8 mouse cellular contexts compared by ENCODE assay signal in genomic region chr9:20878710-20879065, GRCm38 (mm10). TPM values are rescaled to one million over a fixed set of nuclear protein-coding genes. Genes with fewer than 3 reads are reported as not detected.
DNase-seq lines count a peak whose midpoint lies in the region; ATAC-seq and TF ChIP-seq lines count a peak whose summit lies in the region.

No protein-coding gene starts in this region.

- H3K4me3 ChIP-seq in left cerebral cortex, adult 2 months, result peak overlapping the region; percentile 50
- peak overlapping the region; percentile 55 for H3K4me3 ChIP-seq in brown adipose tissue, adult 24 weeks (ENCODE audit: insufficient read depth, low read depth, low read length)
- peak overlapping the region; percentile 48 for H3K4me3 ChIP-seq in forebrain, embryonic 15.5 days
- H3K4me3 ChIP-seq in limb, embryonic 15.5 days, result peak overlapping the region; percentile 49
- peak overlapping the region; percentile 67 for H3K4me3 ChIP-seq in small intestine, adult 2 months (ENCODE audit: low read depth, low read length)

- H3K9me3 ChIP-seq in forebrain, embryonic 15.5 days, result no peaks in the 10 kb centered on the region
- no peaks in the 10 kb centered on the region for H3K9me3 ChIP-seq in limb, embryonic 15.5 days

- H3K36me3 ChIP-seq in forebrain, embryonic 15.5 days, result no peaks in the 10 kb centered on the region
- no peaks in the 10 kb centered on the region for H3K36me3 ChIP-seq in limb, embryonic 15.5 days
- no peaks in the 10 kb centered on the region for H3K36me3 ChIP-seq in small intestine, adult 2 months (ENCODE audit: control insufficient read depth, insufficient read depth, low read length)

- peak; percentile 9; the same call in 1 of the 2 replicates for ATAC-seq in forebrain, embryonic 15.5 days (replicated peaks)
- ATAC-seq in limb, embryonic 15.5 days (ENCODE audit: insufficient number of reproducible peaks, low FRiP score, low TSS enrichment, low read depth), result no peak

- H3K27me3 ChIP-seq in forebrain, embryonic 15.5 days, result no peaks in the 10 kb centered on the region
- H3K27me3 ChIP-seq in limb, embryonic 15.5 days, result no peaks in the 10 kb centered on the region
- no peaks in the 10 kb centered on the region for H3K27me3 ChIP-seq in small intestine, adult 2 months (ENCODE audit: control insufficient read depth, insufficient read depth, low read length)

- DNase-seq in left cerebral cortex, adult 2 months (ENCODE audit: extremely low spot score in 1 of 2, low spot score in 2 of 2), result no peak
- no peak for DNase-seq in left cerebral cortex, adult 9 months (ENCODE audit: low spot score in 2 of 2)
- no peak for DNase-seq in left cerebral cortex, adult 18-20 months (ENCODE audit: low spot score in 2 of 2)
- no peak for DNase-seq in adrenal gland, postnatal 14 days

- H3K27ac ChIP-seq in left cerebral cortex, adult 2 months, result peak overlapping the region; percentile 94
- H3K27ac ChIP-seq in brown adipose tissue, adult 24 weeks (replicated peaks; ENCODE audit: low read depth, low read length), result peak overlapping the region; percentile 56
- H3K27ac ChIP-seq in forebrain, embryonic 15.5 days (replicated peaks), result peak overlapping the region; percentile 94
- peak overlapping the region; percentile 94 for H3K27ac ChIP-seq in limb, embryonic 15.5 days
- peak overlapping the region; percentile 90 for H3K27ac ChIP-seq in small intestine, adult 2 months (ENCODE audit: insufficient read depth, low read depth, low read length)

- TF ChIP-seq POLR2A in small intestine, adult 2 months (IDR thresholded peaks at IDR 0.05; ENCODE audit: low read depth, low read length), result no peak

- TF ChIP-seq CTCF in left cerebral cortex, adult 2 months (IDR thresholded peaks at IDR 0.05), result no peak
- TF ChIP-seq CTCF in small intestine, adult 2 months (IDR thresholded peaks at IDR 0.05; ENCODE audit: extremely low read depth, insufficient read length, insufficient replicate concordance, low read depth, low read length), result no peak

- peak overlapping the region; percentile 62 for H3K4me2 ChIP-seq in forebrain, embryonic 15.5 days (replicated peaks)
- peak overlapping the region; percentile 84 for H3K4me2 ChIP-seq in limb, embryonic 15.5 days

- WGBS in forebrain, embryonic 15.5 days, result 22% methylated on average over 10 of the region's 10 CpGs
- WGBS in limb, embryonic 15.5 days, result 20% methylated on average over 10 of the region's 10 CpGs
- WGBS in small intestine, adult 2 months, result 16% methylated on average over 10 of the region's 10 CpGs

- H3K4me1 ChIP-seq in brown adipose tissue, adult 24 weeks (ENCODE audit: control insufficient read depth, insufficient read depth, insufficient read length, low read length), result no peaks in the 10 kb centered on the region
- H3K4me1 ChIP-seq in forebrain, embryonic 15.5 days, result peaks cover 14% of the 10 kb centered on the region
- H3K4me1 ChIP-seq in limb, embryonic 15.5 days, result peaks cover 13% of the 10 kb centered on the region
- no peaks in the 10 kb centered on the region; the same call in 1 of the 2 replicates for H3K4me1 ChIP-seq in small intestine, adult 2 months (ENCODE audit: control insufficient read depth, insufficient read depth, insufficient read length, low read length)

- H3K9ac ChIP-seq in forebrain, embryonic 15.5 days (replicated peaks), result peak overlapping the region; percentile 72
- H3K9ac ChIP-seq in limb, embryonic 15.5 days, result peak overlapping the region; percentile 55

- intact Hi-C loops in left cerebral cortex, adult 2 months (cut with DNase I), result loop anchor here (1.0 kb wide), 2 partner anchors 9 to 20 kb away; partner anchors contain the start of gene Eif3g

RNA-seq across cellular contexts. Expression of gene Angptl6, which starts 0.8 kb away (rescaled TPM):
- total RNA-seq in left cerebral cortex, adult 2 months (2021), result 10 to 100 TPM in 1 of 2 experiments, 1 to 10 TPM in 1; 9.8 to 10.1 TPM
- polyA plus RNA-seq in brown adipose tissue, adult 24 weeks (2012; ENCODE audit: insufficient read depth, insufficient read length, missing spikeins), result 3.1 and 5.0 TPM in 2 replicates
- polyA plus RNA-seq in forebrain, embryonic 15.5 days (2015; fragmentation: Nextera tagmentation; extraction: Ambion mirVana), result 15.4 and 15.6 TPM in 2 replicates
- 4.6 and 5.0 TPM in 2 replicates for polyA plus RNA-seq in limb, embryonic 15.5 days (2015; fragmentation: Nextera tagmentation; extraction: Ambion mirVana)
- polyA plus RNA-seq in small intestine, adult 2 months (2012; rRNA removed), result 4.3 and 8.0 TPM in 2 replicates
- 10 to 100 TPM in 1 of 2 experiments, 1 to 10 TPM in 1; 9.7 to 11.7 TPM for total RNA-seq in left cerebral cortex, adult 18-20 months (2021)
- 3.4 and 5.3 TPM in 2 replicates for total RNA-seq in adrenal gland, postnatal 14 days (2021)

RNA-seq across cellular contexts. Expression of gene Ppan, which starts 9.3 kb away (rescaled TPM):
- 10 to 100 TPM; 25.6 to 26.3 TPM for total RNA-seq in left cerebral cortex, adult 2 months (2021)
- 6.6 and 7.9 TPM in 2 replicates for polyA plus RNA-seq in brown adipose tissue, adult 24 weeks (2012; ENCODE audit: insufficient read depth, insufficient read length, missing spikeins)
- 57.1 and 59.0 TPM in 2 replicates for polyA plus RNA-seq in forebrain, embryonic 15.5 days (2015; fragmentation: Nextera tagmentation; extraction: Ambion mirVana)
- 86.9 and 88.6 TPM in 2 replicates for polyA plus RNA-seq in limb, embryonic 15.5 days (2015; fragmentation: Nextera tagmentation; extraction: Ambion mirVana)
- 33.4 and 42.2 TPM in 2 replicates for polyA plus RNA-seq in small intestine, adult 2 months (2012; rRNA removed)
- total RNA-seq in left cerebral cortex, adult 18-20 months (2021), result 10 to 100 TPM; 20.7 to 23.3 TPM
- 38.0 and 44.2 TPM in 2 replicates for total RNA-seq in adrenal gland, postnatal 14 days (2021)

RNA-seq across cellular contexts. Expression of gene A230050P20Rik, which starts 10.2 kb away (rescaled TPM):
- 10 to 100 TPM; 84.3 to 88.2 TPM for total RNA-seq in left cerebral cortex, adult 2 months (2021)
- polyA plus RNA-seq in brown adipose tissue, adult 24 weeks (2012; ENCODE audit: insufficient read depth, insufficient read length, missing spikeins), result 2.1 and 5.8 TPM in 2 replicates
- 2.9 and 3.5 TPM in 2 replicates for polyA plus RNA-seq in forebrain, embryonic 15.5 days (2015; fragmentation: Nextera tagmentation; extraction: Ambion mirVana)
- 9.5 and 11.8 TPM in 2 replicates for polyA plus RNA-seq in limb, embryonic 15.5 days (2015; fragmentation: Nextera tagmentation; extraction: Ambion mirVana)
- polyA plus RNA-seq in small intestine, adult 2 months (2012; rRNA removed), result 22.3 and 37.9 TPM in 2 replicates
- total RNA-seq in left cerebral cortex, adult 18-20 months (2021), result 10 to 100 TPM; 68.5 to 85.5 TPM
- total RNA-seq in adrenal gland, postnatal 14 days (2021), result 17.6 and 22.7 TPM in 2 replicates

RNA-seq across cellular contexts. Expression of gene Eif3g, which starts 19.7 kb away (rescaled TPM):
- total RNA-seq in left cerebral cortex, adult 2 months (2021), result 100 to 1,000 TPM; 118 to 122 TPM
- polyA plus RNA-seq in brown adipose tissue, adult 24 weeks (2012; ENCODE audit: insufficient read depth, insufficient read length, missing spikeins), result 61.4 and 66.1 TPM in 2 replicates
- polyA plus RNA-seq in forebrain, embryonic 15.5 days (2015; fragmentation: Nextera tagmentation; extraction: Ambion mirVana), result 267 and 288 TPM in 2 replicates
- polyA plus RNA-seq in limb, embryonic 15.5 days (2015; fragmentation: Nextera tagmentation; extraction: Ambion mirVana), result 303 and 319 TPM in 2 replicates
- 57.9 and 94.5 TPM in 2 replicates for polyA plus RNA-seq in small intestine, adult 2 months (2012; rRNA removed)
- total RNA-seq in left cerebral cortex, adult 18-20 months (2021), result 100 to 1,000 TPM; 133 to 134 TPM
- total RNA-seq in adrenal gland, postnatal 14 days (2021), result 146 and 155 TPM in 2 replicates
